In genomic region chr2:71343884-71344640, GRCm38 (mm10) we compare ENCODE assay signal across 17 mouse cellular contexts. TPM values are rescaled to one million over a fixed set of nuclear protein-coding genes. Genes with fewer than 3 reads are reported as not detected.
DNase-seq lines count a peak whose midpoint lies in the region; ATAC-seq and TF ChIP-seq lines count a peak whose summit lies in the region.
"Had no signal": no experiment of that assay in that cellular context is flagged by ENCODE, and none has a peak within 500 bp of the region (broad histone marks: within the 10 kb centered on the region; RNA-seq: fewer than 3 reads in every experiment).

No protein-coding gene starts in this region.

- DNase-seq in CD4-positive, CD25-positive, alpha-beta regulatory T cell, adult 2 months (ENCODE audit: low read depth, low spot score), result peak; percentile 33
- peak; percentile 22 to 29 for DNase-seq in layer of hippocampus, adult 2 months (ENCODE audit: low spot score in 2 of 2)
- DNase-seq in layer of hippocampus, postnatal 10 days (ENCODE audit: low spot score in 2 of 2), result no peak
- peak; percentile 20 for DNase-seq in NIH3T3 (ENCODE audit: low read depth)
- DNase-seq in right cerebral cortex, postnatal 36 days (ENCODE audit: low spot score in 2 of 2), result no peak
- DNase-seq in midbrain, embryonic 14.5 days, result no peak
- DNase-seq: adrenal gland, postnatal 36 days; cerebellum, adult 9-10 months; kidney, postnatal 4 days; lung, adult 18-20 months had no signal

- H3K27ac ChIP-seq in layer of hippocampus, adult 2 months, result no peak overlapping the region
- no peak overlapping the region for H3K27ac ChIP-seq in midbrain, embryonic 14.5 days (replicated peaks; ENCODE audit: low read depth, low read length)
- H3K27ac ChIP-seq: embryonic facial prominence, embryonic 10.5 days; forebrain, embryonic 10.5 days; heart, embryonic 15.5 days; midbrain, embryonic 12.5 days; neural tube, embryonic 12.5 days had no signal

- WGBS in midbrain, embryonic 14.5 days, result 93% methylated on average over 10 of the region's 10 CpGs

- TF ChIP-seq CTCF in layer of hippocampus, adult 2 months (conservative IDR thresholded peaks at IDR 0.05), result peak; percentile 58

- H3K27me3 ChIP-seq in midbrain, embryonic 14.5 days (ENCODE audit: control insufficient read depth, insufficient read depth, low read length), result no peaks in the 10 kb centered on the region
- H3K27me3 ChIP-seq: heart, embryonic 15.5 days; midbrain, embryonic 12.5 days; neural tube, embryonic 12.5 days had no signal

- no peak overlapping the region for H3K4me2 ChIP-seq in midbrain, embryonic 14.5 days (ENCODE audit: low read length)
- H3K4me2 ChIP-seq: heart, embryonic 15.5 days; midbrain, embryonic 12.5 days; neural tube, embryonic 12.5 days had no signal

- H3K9me3 ChIP-seq in midbrain, embryonic 14.5 days (ENCODE audit: control insufficient read depth, low read length), result no peaks in the 10 kb centered on the region
- H3K9me3 ChIP-seq: heart, embryonic 15.5 days had no signal

- H3K4me1 ChIP-seq in midbrain, embryonic 14.5 days (ENCODE audit: control insufficient read depth, insufficient read depth, low read length), result no peaks in the 10 kb centered on the region
- H3K4me1 ChIP-seq: forebrain, embryonic 10.5 days; midbrain, embryonic 12.5 days; neural tube, embryonic 12.5 days had no signal

- H3K36me3 ChIP-seq in midbrain, embryonic 14.5 days (ENCODE audit: control insufficient read depth, insufficient read depth, low read length), result peaks cover 11% of the 10 kb centered on the region

- no peak for ATAC-seq in CD4-positive, CD25-positive, alpha-beta regulatory T cell, adult 4 months
- peak; percentile 76 for ATAC-seq in megakaryocyte progenitor cell, adult 5-6 weeks (replicated peaks; ENCODE audit: poor library complexity)
- ATAC-seq in midbrain, embryonic 14.5 days (ENCODE audit: low FRiP score, low TSS enrichment), result no peak

- no peak overlapping the region for H3K4me3 ChIP-seq in layer of hippocampus, adult 2 months
- H3K4me3 ChIP-seq in midbrain, embryonic 14.5 days (replicated peaks; ENCODE audit: low read depth, low read length), result no peak overlapping the region
- H3K4me3 ChIP-seq: embryonic facial prominence, embryonic 10.5 days; forebrain, embryonic 10.5 days; heart, embryonic 15.5 days; midbrain, embryonic 12.5 days; neural tube, embryonic 12.5 days had no signal

- H3K9ac ChIP-seq in midbrain, embryonic 14.5 days (replicated peaks; ENCODE audit: low read length), result no peak overlapping the region
- H3K9ac ChIP-seq: heart, embryonic 15.5 days; midbrain, embryonic 12.5 days; neural tube, embryonic 12.5 days had no signal

RNA-seq across cellular contexts. Expression of gene Slc25a12, which starts 23.5 kb away (rescaled TPM):
- 10 to 100 TPM; 74.4 to 89.2 TPM for polyA plus RNA-seq in CD4-positive, CD25-positive, alpha-beta regulatory T cell, adult 4 months (2017; shearing (Covaris generic))
- total RNA-seq in layer of hippocampus, adult 2 months (2021), result 100 to 1,000 TPM; 155 TPM
- total RNA-seq in layer of hippocampus, postnatal 10 days (2021), result 100 to 1,000 TPM; 169 to 170 TPM
- total RNA-seq in megakaryocyte progenitor cell, adult 5-6 weeks (2015), result 51.5 and 73.0 TPM in 2 replicates
- 78.3 and 79.2 TPM in 2 replicates for total RNA-seq in megakaryocyte progenitor cell, adult 5-6 weeks (2017)
- 85.2 and 86.3 TPM in 2 replicates for polyA plus RNA-seq in midbrain, embryonic 14.5 days (2014; fragmentation: Nextera tagmentation; extraction: Ambion mirVana)

RNA-seq across cellular contexts. Expression of gene Hat1, which starts 44.7 kb away (rescaled TPM):
- 10 to 100 TPM; 57.1 to 58.8 TPM for polyA plus RNA-seq in CD4-positive, CD25-positive, alpha-beta regulatory T cell, adult 4 months (2017; shearing (Covaris generic))
- total RNA-seq in layer of hippocampus, adult 2 months (2021), result 10 to 100 TPM; 15.4 to 16.5 TPM
- total RNA-seq in layer of hippocampus, postnatal 10 days (2021), result 10 to 100 TPM; 18.9 to 19.8 TPM
- total RNA-seq in megakaryocyte progenitor cell, adult 5-6 weeks (2015), result 178 and 189 TPM in 2 replicates
- 192 and 193 TPM in 2 replicates for total RNA-seq in megakaryocyte progenitor cell, adult 5-6 weeks (2017)
- polyA plus RNA-seq in midbrain, embryonic 14.5 days (2014; fragmentation: Nextera tagmentation; extraction: Ambion mirVana), result 42.6 and 56.1 TPM in 2 replicates

Comparison
In these comparisons a context has a peak if more than half of its experiments do, and no peak if none do; other contexts are left out.
1. DNase-seq: peak in CD4-positive, CD25-positive, alpha-beta regulatory T cell, adult 2 months (single experiment), layer of hippocampus, adult 2 months (2 of 2) and NIH3T3 (single experiment); none in layer of hippocampus, postnatal 10 days (0 of 2), right cerebral cortex, postnatal 36 days (0 of 2) and midbrain, embryonic 14.5 days (single experiment).
2. RNA of gene Hat1, which starts 44.7 kb away (total RNA-seq): 178 to 193 TPM in megakaryocyte progenitor cell, adult 5-6 weeks; 18.9 to 19.8 TPM in layer of hippocampus, postnatal 10 days and 15.4 to 16.5 TPM in layer of hippocampus, adult 2 months; every median in the first group is over 4 times any median in the second.